Mouse (Mus musculus): ENCODE data around the gene Olfr527.

Gene Olfr527

GRCm38 (mm10) chr7:140333717-140334116 is at the start of gene Olfr527:
Olfr527 (plus strand) TSS chr7:140334017.
- DNase-seq (ENCODE audit: low spot score in 2 of 2) = no peak

GRCm38 (mm10) chr7:140295746-140296145 is 38.1 kb upstream of the Olfr527 start:
- no peak for DNase-seq (ENCODE audit: low spot score in 2 of 2)

- DNase-seq (ENCODE audit: low spot score in 2 of 2) = no peak
Measured at GRCm38 (mm10) chr7:140296876-140297275, 36.9 kb upstream of the Olfr527 start.

GRCm38 (mm10) chr7:140299416-140299815 is 34.4 kb upstream of the Olfr527 start:
- no peak for DNase-seq (ENCODE audit: low spot score in 2 of 2)

- no peak for DNase-seq (ENCODE audit: low spot score in 2 of 2)
Measured at GRCm38 (mm10) chr7:140319861-140320385, 13.9 kb upstream of the Olfr527 start.

- DNase-seq (ENCODE audit: low spot score in 2 of 2) = no peak
Measured at GRCm38 (mm10) chr7:140320558-140320957, 13.3 kb upstream of the Olfr527 start, which contains the start of gene Olfr525. Olfr525 (plus strand) TSS chr7:140320858.

GRCm38 (mm10) chr7:140321135-140321534 is 12.7 kb upstream of the Olfr527 start:
- DNase-seq (ENCODE audit: low spot score in 2 of 2) = no peak

- DNase-seq (ENCODE audit: low spot score in 2 of 2) = no peak
Measured at GRCm38 (mm10) chr7:140329766-140330304, 4.0 kb upstream of the Olfr527 start.

GRCm38 (mm10) chr7:140361571-140361970 is 27.8 kb downstream of the Olfr527 start, which contains the start of gene Olfr60:
Olfr60 (minus strand) TSS chr7:140361671.
- DNase-seq (ENCODE audit: low spot score in 2 of 2) = no peak

GRCm38 (mm10) chr7:140374300-140374699 is 40.5 kb downstream of the Olfr527 start:
- no peak for DNase-seq (ENCODE audit: low spot score in 2 of 2)

- DNase-seq (ENCODE audit: low spot score in 2 of 2) = no peak
Measured at GRCm38 (mm10) chr7:140376231-140376630, 42.4 kb downstream of the Olfr527 start, which contains the start of gene Olfr530. Olfr530 (minus strand) TSS chr7:140376331.

GRCm38 (mm10) chr7:140376911-140377310 is 43.1 kb downstream of the Olfr527 start:
- DNase-seq (ENCODE audit: low spot score in 2 of 2) = no peak
